20 mouse cellular contexts compared by ENCODE assay signal in genomic region chr11:105283016-105283415, GRCm38 (mm10). TPM values are rescaled to one million over a fixed set of nuclear protein-coding genes. Genes with fewer than 3 reads are reported as not detected.
DNase-seq lines count a peak whose midpoint lies in the region; ATAC-seq and TF ChIP-seq lines count a peak whose summit lies in the region.
"Had no signal": no experiment of that assay in that cellular context is flagged by ENCODE, and none has a peak within 500 bp of the region (broad histone marks: within the 10 kb centered on the region; RNA-seq: fewer than 3 reads in every experiment).

No protein-coding gene starts in this region.

- no peak for ATAC-seq in heart, embryonic 12.5 days (ENCODE audit: insufficient number of reproducible peaks, low FRiP score)
- ATAC-seq in lung, embryonic 16.5 days (ENCODE audit: low read depth) = no peak
- ATAC-seq in midbrain, embryonic 11.5 days (ENCODE audit: low FRiP score) = no peak
- ATAC-seq: activated CD4-positive, CD25-positive, alpha-beta regulatory T cell, adult 4 months; forebrain, embryonic 15.5 days; intestine, embryonic 16.5 days; Patski had no signal

- no peak for TF ChIP-seq POLR2A in lung, adult 2 months (IDR thresholded peaks at IDR 0.05; ENCODE audit: borderline replicate concordance, extremely low read depth, low read depth, low read length)
- no peak for TF ChIP-seq POLR2A in embryonic fibroblast, embryonic 13.5 days (IDR thresholded peaks at IDR 0.05; ENCODE audit: low read depth, low read length)

- 88% methylated on average over 9 of the region's 9 CpGs for WGBS in heart, embryonic 12.5 days
- WGBS in lung, embryonic 16.5 days = 67% methylated on average over 9 of the region's 9 CpGs
- WGBS in lung, adult 2 months = 81% methylated on average over 9 of the region's 9 CpGs
- 95% methylated on average over 9 of the region's 9 CpGs for WGBS in midbrain, embryonic 11.5 days

- no peak overlapping the region for H3K4me3 ChIP-seq in heart, embryonic 12.5 days
- H3K4me3 ChIP-seq in lung, embryonic 16.5 days (ENCODE audit: low read length) = no peak overlapping the region
- H3K4me3 ChIP-seq in lung, adult 2 months (replicated peaks; ENCODE audit: extremely low read depth, low read depth, low read length) = no peak overlapping the region
- H3K4me3 ChIP-seq in embryonic fibroblast, embryonic 13.5 days (ENCODE audit: insufficient read depth, low read length) = no peak overlapping the region
- no peak overlapping the region for H3K4me3 ChIP-seq in midbrain, embryonic 11.5 days (ENCODE audit: low read depth, low read length)
- H3K4me3 ChIP-seq: erythroblast, embryonic 14.5 days; forebrain, embryonic 15.5 days; heart, adult 2 months; hindbrain, embryonic 15.5 days; layer of hippocampus, adult 2 months; neural tube, embryonic 12.5 days; stomach, embryonic 15.5 days had no signal

- peak overlapping the region; percentile 73 for H3K27ac ChIP-seq in heart, embryonic 12.5 days (ENCODE audit: poor library complexity, severe bottlenecking)
- H3K27ac ChIP-seq in lung, embryonic 16.5 days (ENCODE audit: low read length) = peak overlapping the region; percentile 94
- H3K27ac ChIP-seq in embryonic fibroblast, embryonic 13.5 days (ENCODE audit: insufficient read depth, low read length) = peak overlapping the region; percentile 87
- H3K27ac ChIP-seq in midbrain, embryonic 11.5 days (ENCODE audit: low read depth, low read length) = no peak overlapping the region
- H3K27ac ChIP-seq: forebrain, embryonic 15.5 days; heart, adult 2 months; hindbrain, embryonic 15.5 days; layer of hippocampus, adult 2 months; neural tube, embryonic 12.5 days; stomach, embryonic 15.5 days had no signal

- H3K9me3 ChIP-seq in heart, embryonic 12.5 days (replicated peaks) = no peaks in the 10 kb centered on the region
- no peaks in the 10 kb centered on the region for H3K9me3 ChIP-seq in lung, embryonic 16.5 days (ENCODE audit: control insufficient read depth, low read length)
- H3K9me3 ChIP-seq in midbrain, embryonic 11.5 days (ENCODE audit: control insufficient read depth, low read length) = no peaks in the 10 kb centered on the region
- H3K9me3 ChIP-seq: forebrain, embryonic 15.5 days; hindbrain, embryonic 15.5 days; neural tube, embryonic 12.5 days; stomach, embryonic 15.5 days had no signal

- H3K27me3 ChIP-seq in heart, embryonic 12.5 days (replicated peaks) = no peaks in the 10 kb centered on the region
- no peaks in the 10 kb centered on the region for H3K27me3 ChIP-seq in lung, embryonic 16.5 days (ENCODE audit: control insufficient read depth, insufficient read depth, low read depth, low read length)
- no peaks in the 10 kb centered on the region for H3K27me3 ChIP-seq in midbrain, embryonic 11.5 days (ENCODE audit: control insufficient read depth, insufficient read depth, low read length)
- H3K27me3 ChIP-seq: forebrain, embryonic 15.5 days; hindbrain, embryonic 15.5 days; neural tube, embryonic 12.5 days; Patski; stomach, embryonic 15.5 days had no signal

- H3K36me3 ChIP-seq in heart, embryonic 12.5 days = peaks cover 56% of the 10 kb centered on the region
- peaks cover 17% of the 10 kb centered on the region for H3K36me3 ChIP-seq in lung, embryonic 16.5 days (ENCODE audit: control insufficient read depth, insufficient read depth, low read length)
- H3K36me3 ChIP-seq in midbrain, embryonic 11.5 days (ENCODE audit: control insufficient read depth, insufficient read depth, low read length) = 0 out of 2 replicates have a peak, but pooled peaks cover 2% of the 10 kb centered on the region

- DNase-seq in heart, postnatal 4 days = no peak
- DNase-seq in lung, adult 2 months = no peak
- no peak for DNase-seq in midbrain, embryonic 11.5 days (ENCODE audit: low spot score, missing footprints)
- no peak for DNase-seq in kidney, postnatal 4 days
- DNase-seq: adrenal gland, postnatal 25 days; right cerebral cortex, postnatal 14 days; thymus, adult 2 months had no signal

- peaks cover 42% of the 10 kb centered on the region for H3K4me1 ChIP-seq in heart, embryonic 12.5 days (replicated peaks)
- peaks cover 18% of the 10 kb centered on the region for H3K4me1 ChIP-seq in lung, embryonic 16.5 days (replicated peaks; ENCODE audit: control insufficient read depth, insufficient read depth, low read length)
- H3K4me1 ChIP-seq in lung, adult 2 months (ENCODE audit: control insufficient read depth, insufficient read depth, low read length) = peaks cover 14% of the 10 kb centered on the region
- peaks cover 23% of the 10 kb centered on the region for H3K4me1 ChIP-seq in embryonic fibroblast, embryonic 13.5 days (ENCODE audit: control insufficient read depth, insufficient read depth, low read length)
- H3K4me1 ChIP-seq in midbrain, embryonic 11.5 days (ENCODE audit: control insufficient read depth, insufficient read depth, low read length) = no peaks in the 10 kb centered on the region
- H3K4me1 ChIP-seq: forebrain, embryonic 15.5 days; hindbrain, embryonic 15.5 days; neural tube, embryonic 12.5 days had no signal

- no peak overlapping the region for H3K4me2 ChIP-seq in heart, embryonic 12.5 days
- no peak overlapping the region for H3K4me2 ChIP-seq in lung, embryonic 16.5 days (ENCODE audit: low read depth, low read length)
- H3K4me2 ChIP-seq in midbrain, embryonic 11.5 days = no peak overlapping the region
- H3K4me2 ChIP-seq: forebrain, embryonic 15.5 days; hindbrain, embryonic 15.5 days; neural tube, embryonic 12.5 days; stomach, embryonic 15.5 days had no signal

- H3K9ac ChIP-seq in heart, embryonic 12.5 days = 0 out of 2 replicates have a peak overlapping the region, but pooled peaks have one; percentile 18
- H3K9ac ChIP-seq in lung, embryonic 16.5 days (ENCODE audit: low read length) = peak overlapping the region; percentile 21
- no peak overlapping the region for H3K9ac ChIP-seq in midbrain, embryonic 11.5 days (ENCODE audit: low read length)
- H3K9ac ChIP-seq: forebrain, embryonic 15.5 days; hindbrain, embryonic 15.5 days; neural tube, embryonic 12.5 days; stomach, embryonic 15.5 days had no signal

- no peak for TF ChIP-seq CTCF in lung, adult 2 months (IDR thresholded peaks at IDR 0.05; ENCODE audit: insufficient read depth, low read length)
- TF ChIP-seq CTCF in embryonic fibroblast, embryonic 13.5 days (IDR thresholded peaks at IDR 0.05; ENCODE audit: borderline replicate concordance, insufficient read depth, low read length) = no peak

RNA-seq across cellular contexts. Expression of gene Mrc2, which starts 9.4 kb away (rescaled TPM):
- 16.0 and 16.3 TPM in 2 replicates for polyA plus RNA-seq in heart, embryonic 12.5 days (2016; fragmentation: Nextera tagmentation; extraction: Ambion mirVana)
- total RNA-seq in heart, postnatal 4 days (2021) = 10 to 100 TPM; 31.5 to 32.8 TPM
- 31.0 and 31.9 TPM in 2 replicates for polyA plus RNA-seq in lung, embryonic 16.5 days (2015; fragmentation: Nextera tagmentation; extraction: Ambion mirVana)
- polyA plus RNA-seq in lung, adult 2 months (2012; rRNA removed) = 77.0 and 91.8 TPM in 2 replicates
- polyA plus RNA-seq in embryonic fibroblast, embryonic 13.5 days (2011; ENCODE audit: insufficient read length, low read depth, missing spikeins) = 144 and 150 TPM in 2 replicates
- polyA plus RNA-seq in midbrain, embryonic 11.5 days (2014; fragmentation: Nextera tagmentation; extraction: Ambion mirVana) = 6.7 and 7.0 TPM in 2 replicates
- polyA plus RNA-seq: activated CD4-positive, CD25-positive, alpha-beta regulatory T cell, adult 4 months had no signal
